Mouse (Mus musculus) mouse trophoblast stem cell (cell line): ENCODE measurements at regions not wholly inside any gene's neighbourhood (a gene's known extent, or its start where the extent isn't known, plus 50 kb on each side); places are given as distances from the start of the nearest gene placed in this dataset.

ENCODE experiments used
- in situ Hi-C, 2 experiments: fragments of 300-500 bp; cut with MseI, MboI; formaldehyde crosslinking; loops; 2 replicates in 1 of 2; 3 replicates in 1 of 2; pipeline ENCODE4 v1.15.1; 2025

DNA sequence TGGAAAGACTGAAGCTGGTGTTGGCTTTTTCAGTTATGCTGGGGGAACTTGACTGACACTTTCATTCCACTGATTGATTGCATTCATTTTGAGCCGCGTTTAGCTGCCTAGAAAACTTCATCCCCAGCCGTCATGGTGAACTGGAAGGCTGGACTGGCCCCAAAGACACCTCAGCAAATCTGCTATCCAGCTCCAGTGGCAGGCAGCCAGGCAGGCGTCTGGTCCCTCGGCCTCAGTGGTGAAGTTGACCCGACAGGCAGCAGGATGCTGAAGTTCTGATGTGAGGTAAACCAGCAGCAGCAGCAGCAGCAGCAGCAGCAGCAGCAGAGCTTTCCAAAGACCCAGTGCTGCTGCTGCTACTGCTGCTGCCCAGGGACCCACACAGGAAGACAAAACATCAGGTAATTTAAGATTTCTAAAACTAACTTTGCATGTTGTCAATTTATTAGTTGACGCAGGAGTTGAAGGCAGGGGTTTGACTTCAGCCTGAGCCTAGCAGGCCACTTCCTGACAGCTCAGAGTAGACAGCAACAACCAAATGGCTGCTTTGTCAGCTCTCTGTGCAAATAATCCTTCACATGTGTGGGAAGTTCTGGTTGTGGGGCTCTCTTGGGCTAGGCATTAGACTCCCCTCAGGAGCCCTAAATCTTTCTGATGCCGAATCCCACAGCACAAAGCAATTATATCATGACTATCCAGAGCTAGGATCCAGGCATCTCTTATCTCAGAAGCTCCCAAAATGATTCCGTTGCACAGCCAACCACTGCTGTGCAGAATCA is 200.4 kb upstream of the Nhs start:
- in situ Hi-C loops: no loop called here

DNA sequence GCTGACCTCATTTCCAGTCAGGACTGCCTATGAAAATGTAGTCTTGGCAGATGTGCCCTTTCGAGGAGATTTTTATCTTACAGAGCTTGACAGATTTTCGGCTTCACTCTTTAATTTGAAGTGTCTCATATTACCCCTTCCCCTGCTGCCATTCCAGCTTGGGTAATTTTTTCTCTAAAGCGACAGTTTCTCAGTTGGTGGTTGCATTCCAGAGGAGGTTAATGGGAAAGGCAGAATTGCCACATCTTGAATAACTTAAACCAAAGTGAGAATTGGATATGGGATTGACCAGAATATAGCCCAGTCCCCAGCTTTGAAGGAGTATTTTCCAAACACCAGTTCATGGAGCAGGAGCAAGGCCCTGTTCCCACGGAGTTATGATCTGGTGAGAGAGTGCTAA is 188.8 kb upstream of the Nhs start:
- in situ Hi-C loops: no loop called here

- in situ Hi-C loops: no loop called here
Measured at GRCm38 (mm10) chrX:162347886-162348285, 188.4 kb upstream of the Nhs start.

DNA sequence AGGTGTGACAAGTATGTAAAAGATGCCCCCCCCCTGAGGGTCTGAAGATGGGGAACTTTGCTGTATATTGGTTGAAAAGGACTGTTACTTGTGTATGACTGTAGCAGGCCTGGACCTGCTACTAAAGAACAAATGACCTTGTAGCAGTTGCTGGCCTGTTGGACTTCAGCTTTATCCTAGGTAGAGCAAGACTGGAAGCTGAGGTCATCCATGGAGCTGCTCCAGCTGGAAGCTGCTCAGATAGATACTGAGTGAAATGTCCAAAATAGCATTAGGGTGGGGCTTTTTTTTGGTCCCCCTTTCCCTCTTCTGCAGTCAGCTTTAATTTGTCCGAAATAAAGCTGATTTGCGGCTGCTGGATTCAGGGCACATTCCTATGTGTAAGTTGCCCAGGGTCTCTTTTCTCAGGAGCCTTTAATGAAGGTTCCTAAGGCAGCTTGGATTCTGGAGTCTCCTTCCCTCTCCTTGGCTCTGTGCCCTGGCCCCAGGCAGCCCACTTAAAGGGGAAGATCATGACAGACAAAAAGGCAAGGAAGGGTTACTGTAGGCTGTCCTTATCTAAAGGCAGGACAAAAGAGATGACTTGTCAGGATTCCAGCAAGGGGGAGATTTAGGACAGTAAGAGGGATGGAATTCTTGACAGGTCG is 186.1 kb upstream of the Nhs start:
- in situ Hi-C loops: no loop called here

GRCm38 (mm10) chrX:162332121-162332520 is 172.6 kb upstream of the Nhs start:
- in situ Hi-C loops: no loop called here

DNA sequence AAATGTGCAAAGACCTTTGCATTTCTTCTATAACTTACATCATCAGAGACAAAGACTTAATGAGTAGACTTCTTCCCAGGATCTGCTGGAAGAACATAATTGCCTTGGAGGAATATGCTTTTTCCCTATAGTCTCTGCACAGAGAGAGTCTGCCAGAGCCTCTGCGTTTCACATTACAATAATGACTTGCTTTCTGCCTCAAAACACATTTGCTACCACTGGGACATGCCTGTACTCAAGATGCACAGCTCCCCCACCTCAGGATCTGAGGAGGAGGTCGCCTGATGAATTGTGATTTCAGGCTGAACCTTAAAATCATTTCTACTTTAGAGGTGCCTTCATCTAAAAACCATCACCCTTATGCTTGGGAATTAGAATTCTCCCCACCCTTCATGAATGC is 148.1 kb upstream of the Nhs start:
- in situ Hi-C loops: no loop called here

GRCm38 (mm10) chrX:162304145-162304544 is 144.6 kb upstream of the Nhs start:
- in situ Hi-C loops: no loop called here

DNA sequence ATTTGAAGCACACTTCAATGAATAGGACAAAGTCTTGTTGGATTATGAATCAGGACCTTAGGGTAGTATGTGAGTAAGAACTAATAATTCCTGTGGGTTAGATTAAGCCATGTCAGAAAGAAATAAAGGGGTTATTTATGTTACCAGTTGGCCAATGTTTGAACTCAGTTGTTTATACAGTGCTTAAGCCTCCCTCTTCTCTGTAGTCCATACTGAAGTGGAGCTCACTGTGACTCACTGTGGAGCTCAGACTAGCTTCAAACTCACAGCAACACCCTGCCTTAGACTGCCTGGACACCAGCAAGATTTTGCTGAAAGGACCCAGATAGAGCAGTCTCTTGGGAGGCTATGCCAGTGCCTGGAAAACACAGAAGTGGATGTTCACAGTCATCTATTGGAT is 143.3 kb upstream of the Nhs start:
- in situ Hi-C loops: no loop called here

- in situ Hi-C loops: loop anchor here in 1 of 2 experiments (25.0 kb wide), 1 partner anchor 304 kb away; no protein-coding TSS in a partner anchor
Measured at GRCm38 (mm10) chrX:162291234-162291633, 131.7 kb upstream of the Nhs start.

DNA sequence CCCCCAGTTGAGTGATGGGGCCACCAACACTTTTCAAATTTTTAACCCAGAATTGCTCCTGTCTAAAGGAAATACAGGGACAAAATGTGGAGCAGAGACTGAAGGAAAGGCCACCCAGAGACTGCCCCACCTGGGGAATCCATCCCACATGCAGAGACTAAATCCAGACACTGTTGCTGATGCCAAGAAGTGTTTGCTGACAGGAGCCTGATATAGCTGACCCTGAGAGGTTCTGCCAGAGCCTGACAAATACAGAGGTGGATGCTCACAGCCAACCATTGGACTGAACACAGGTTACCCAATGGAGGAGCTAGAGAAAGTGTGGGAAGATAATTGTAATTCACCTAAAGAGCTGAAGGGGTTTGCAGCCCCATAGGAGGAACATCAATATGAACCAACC is 126.6 kb upstream of the Nhs start:
- in situ Hi-C loops: loop anchor here in 1 of 2 experiments (25.0 kb wide), 1 partner anchor 299 kb away; no protein-coding TSS in a partner anchor

DNA sequence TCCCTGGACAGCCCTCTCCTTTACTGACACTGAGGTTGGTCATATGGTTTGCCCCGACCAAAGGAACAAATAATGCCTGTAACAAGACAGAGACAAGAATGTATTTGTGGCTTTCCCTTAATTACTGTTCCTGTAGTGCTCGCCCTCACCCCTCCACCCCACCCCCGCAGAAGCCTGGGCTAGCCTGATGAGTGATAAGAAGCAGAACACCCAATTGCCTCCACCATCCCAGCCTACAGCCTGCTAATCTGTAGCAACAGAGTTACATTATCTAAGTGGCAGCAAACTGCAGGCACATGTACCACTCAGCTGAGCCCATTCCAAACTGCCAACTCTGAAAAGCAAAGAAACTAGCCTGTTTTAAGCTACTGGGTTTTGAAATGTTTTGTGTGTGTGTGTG is 124.7 kb upstream of the Nhs start:
- in situ Hi-C loops: loop anchor here in 1 of 2 experiments (25.0 kb wide), 1 partner anchor 297 kb away; no protein-coding TSS in a partner anchor

- in situ Hi-C loops: loop anchor here in 1 of 2 experiments (25.0 kb wide), 1 partner anchor 295 kb away; no protein-coding TSS in a partner anchor
Measured at GRCm38 (mm10) chrX:162282690-162283089, 123.2 kb upstream of the Nhs start.

GRCm38 (mm10) chrX:162278834-162279708 is 119.5 kb upstream of the Nhs start:
- in situ Hi-C loops: loop anchor here in 1 of 2 experiments (25.0 kb wide), 1 partner anchor 292 kb away; no protein-coding TSS in a partner anchor

GRCm38 (mm10) chrX:162274581-162274980 is 115.1 kb upstream of the Nhs start:
- in situ Hi-C loops: no loop called here

- in situ Hi-C loops: no loop called here
Measured at GRCm38 (mm10) chrX:162271189-162271588, 111.7 kb upstream of the Nhs start.

- in situ Hi-C loops: no loop called here
Measured at GRCm38 (mm10) chrX:162268918-162269317, 109.4 kb upstream of the Nhs start.

- in situ Hi-C loops: no loop called here
Measured at GRCm38 (mm10) chrX:162268112-162268511, 108.6 kb upstream of the Nhs start.

DNA sequence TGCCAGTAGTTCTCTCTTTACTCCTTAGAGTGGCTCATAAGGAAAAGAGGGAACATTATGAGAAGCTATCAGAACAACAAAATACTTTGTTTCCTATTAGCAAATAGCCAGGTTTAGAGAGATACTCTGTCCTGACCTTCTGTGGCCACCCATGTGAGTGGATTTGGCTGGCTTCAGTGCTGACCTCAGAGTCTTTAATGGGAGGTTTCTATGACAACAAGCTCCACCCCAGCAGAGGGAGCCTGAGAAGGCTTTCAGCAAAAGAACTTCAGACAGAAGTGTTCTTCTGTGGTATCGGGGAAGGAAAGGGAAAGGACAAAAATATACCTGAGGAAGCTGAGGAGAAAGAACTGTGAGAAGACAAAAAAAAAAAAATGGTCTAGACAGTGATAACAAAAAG is 108.1 kb upstream of the Nhs start:
- in situ Hi-C loops: no loop called here

GRCm38 (mm10) chrX:162266769-162267168 is 107.2 kb upstream of the Nhs start:
- in situ Hi-C loops: no loop called here

DNA sequence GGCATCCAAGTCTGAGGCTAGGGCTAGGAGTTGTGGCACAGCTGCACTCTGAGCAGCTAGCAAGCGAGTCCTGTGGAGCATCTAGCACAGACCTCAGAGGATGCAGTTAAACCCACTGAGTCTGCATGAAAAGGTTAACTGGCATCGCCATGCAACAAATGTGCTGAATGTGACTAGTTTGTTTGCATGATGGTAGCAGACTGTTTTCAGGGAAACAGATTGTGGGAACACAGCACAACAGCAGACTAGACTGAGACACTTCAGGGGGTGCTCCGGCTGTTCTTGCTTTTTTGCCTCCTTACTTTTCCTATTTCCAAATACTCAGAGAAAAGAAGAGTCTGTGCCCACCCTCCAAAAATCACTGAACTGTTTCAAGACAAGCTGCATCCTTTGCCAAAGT is 97.9 kb upstream of the Nhs start:
- in situ Hi-C loops: no loop called here

DNA sequence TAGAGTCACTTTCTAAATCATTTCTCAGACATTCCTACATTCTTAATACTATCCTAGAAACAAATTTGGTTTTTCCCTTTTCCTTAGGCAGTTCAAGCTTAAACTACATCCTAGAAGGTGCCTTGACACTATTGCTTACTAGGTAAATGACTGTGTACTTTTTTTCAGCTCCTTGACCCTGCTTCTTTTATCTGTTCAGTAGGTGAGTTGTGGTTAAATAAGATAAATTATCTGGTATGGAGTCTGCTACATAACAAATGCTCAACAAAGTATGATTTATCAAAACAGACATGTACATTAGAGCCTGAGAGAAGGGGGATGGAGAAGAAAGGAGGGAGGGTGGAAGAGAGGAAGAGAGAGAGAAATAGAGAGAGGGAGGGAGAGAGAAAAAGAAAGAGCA is 96.3 kb upstream of the Nhs start:
- in situ Hi-C loops: no loop called here

GRCm38 (mm10) chrX:162241291-162241690 is 81.8 kb upstream of the Nhs start:
- in situ Hi-C loops: no loop called here
